Mouse (Mus musculus) cortical plate, adult 2 months (tissue): ENCODE results near the gene Cfap97d1. TPM values are rescaled to one million over a fixed set of nuclear protein-coding genes. Genes with fewer than 3 reads are reported as not detected.
A peak's percentile ranks its signal among the peaks of the same experiment; 100 is the strongest.

ENCODE experiments used
- H3K27ac ChIP-seq: fragments of 200-500 bp; 2 replicates; pipeline ENCODE4 v1.5.1; 2012; ENCODE audit warnings: low read length, control low read depth, inconsistent platforms; ENCODE audit not compliant: insufficient read depth
- H3K4me1 ChIP-seq: fragments of 200-500 bp; 2 replicates; pipeline ENCODE4 v1.6.1; 2011; ENCODE audit warnings: low read length; ENCODE audit not compliant: control insufficient read depth, insufficient read depth
- H3K4me3 ChIP-seq: fragments of 200-500 bp; 2 replicates; pipeline ENCODE4 v1.5.1; 2011; ENCODE audit warnings: mild to moderate bottlenecking, low read length, control low read depth; ENCODE audit not compliant: insufficient read depth
- CTCF ChIP-seq: fragments of 200-500 bp; IDR thresholded peaks from 2 replicates; pipeline ENCODE4 v1.5.1; 2011; ENCODE audit warnings: mild to moderate bottlenecking, control low read depth, low read length; ENCODE audit not compliant: insufficient read depth; ENCODE audit errors: extremely low read depth
- POLR2A ChIP-seq: fragments of 200-500 bp; IDR thresholded peaks from 2 replicates; pipeline ENCODE4 v1.6.1; 2011; ENCODE audit warnings: mild to moderate bottlenecking, low read length, control low read depth; ENCODE audit not compliant: insufficient read depth; ENCODE audit errors: extremely low read depth
- polyA plus RNA-seq: library from polyadenylated mRNA; depleted of rRNA; stranded (reverse); fragments of >200 nt; gene quantifications from 2 replicates; pipeline ENCODE4 v1.2.3, GENCODE M21; 2012

Gene Cfap97d1
- polyA plus RNA-seq, 1 experiment: not detected

DNA sequence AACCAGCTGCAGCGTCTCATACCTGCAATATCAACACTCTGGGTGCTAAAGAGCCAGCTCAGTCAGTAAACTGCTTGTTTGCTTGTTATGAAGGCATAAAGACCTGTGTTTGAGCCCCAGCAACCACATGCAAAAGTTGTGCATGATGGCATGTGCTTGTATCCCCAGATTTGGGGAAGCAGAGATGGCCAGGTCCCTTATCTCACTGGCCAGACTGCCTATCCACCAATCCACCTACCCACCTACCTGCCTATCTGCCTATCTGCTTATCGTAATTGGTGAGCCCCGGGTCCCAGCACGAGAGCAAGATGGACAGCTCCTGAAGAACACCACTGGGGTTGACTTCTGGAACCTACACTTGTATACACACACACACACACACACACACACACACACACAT lies 45.2 kb downstream of the Cfap97d1 start:
- H3K27ac ChIP-seq: no peak overlapping the region
- no peak overlapping the region for H3K4me3 ChIP-seq
- TF ChIP-seq POLR2A (no peak), CTCF (no peak)
- H3K4me1 ChIP-seq: peaks cover 8% of the 10 kb centered on the region

GRCm38 (mm10) chr11:102029966-102030365 lies 45.9 kb downstream of the Cfap97d1 start:
- no peak overlapping the region for H3K27ac ChIP-seq
- no peak overlapping the region for H3K4me3 ChIP-seq
- TF ChIP-seq POLR2A (no peak), CTCF (no peak)
- peaks cover 3% of the 10 kb centered on the region; the same call in 1 of the 2 replicates for H3K4me1 ChIP-seq

GRCm38 (mm10) chr11:102031149-102031548 lies 47.1 kb downstream of the Cfap97d1 start:
- no peak for TF ChIP-seq CTCF
- no peak for TF ChIP-seq POLR2A
- Histone ChIP-seq H3K4me3 (no peak overlapping the region), H3K27ac (no peak overlapping the region), H3K4me1 (peaks cover 2% of the 10 kb centered on the region; the same call in 1 of the 2 replicates)

GRCm38 (mm10) chr11:102033055-102033591 lies 49.0 kb downstream of the Cfap97d1 start:
- TF ChIP-seq POLR2A (no peak), CTCF (no peak)
- Histone ChIP-seq H3K27ac (no peak overlapping the region), H3K4me3 (no peak overlapping the region), H3K4me1 (no peaks in the 10 kb centered on the region)

DNA sequence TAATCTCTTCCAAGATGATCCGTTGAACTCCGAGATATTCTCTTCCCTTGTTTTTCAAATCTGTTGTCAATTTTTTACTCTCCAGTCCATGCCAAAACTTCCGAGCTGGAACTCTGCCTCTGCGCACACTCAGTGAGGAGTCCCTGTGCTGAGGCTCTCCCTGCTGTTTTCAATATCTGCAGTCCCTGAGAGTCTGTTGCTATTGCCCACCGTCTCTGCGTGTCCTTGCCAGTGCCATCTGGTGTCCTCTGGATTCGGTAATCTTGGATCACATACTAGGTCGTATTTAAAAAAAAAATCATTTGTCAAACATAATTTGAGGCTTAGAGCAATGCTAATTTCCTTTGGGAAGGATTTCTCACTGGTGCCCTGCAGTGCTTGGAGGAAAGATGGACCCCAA lies 50.8 kb downstream of the Cfap97d1 start:
- Histone ChIP-seq H3K4me1 (no peaks in the 10 kb centered on the region), H3K27ac (no peak overlapping the region), H3K4me3 (no peak overlapping the region)
- no peak for TF ChIP-seq CTCF
- no peak for TF ChIP-seq POLR2A

DNA sequence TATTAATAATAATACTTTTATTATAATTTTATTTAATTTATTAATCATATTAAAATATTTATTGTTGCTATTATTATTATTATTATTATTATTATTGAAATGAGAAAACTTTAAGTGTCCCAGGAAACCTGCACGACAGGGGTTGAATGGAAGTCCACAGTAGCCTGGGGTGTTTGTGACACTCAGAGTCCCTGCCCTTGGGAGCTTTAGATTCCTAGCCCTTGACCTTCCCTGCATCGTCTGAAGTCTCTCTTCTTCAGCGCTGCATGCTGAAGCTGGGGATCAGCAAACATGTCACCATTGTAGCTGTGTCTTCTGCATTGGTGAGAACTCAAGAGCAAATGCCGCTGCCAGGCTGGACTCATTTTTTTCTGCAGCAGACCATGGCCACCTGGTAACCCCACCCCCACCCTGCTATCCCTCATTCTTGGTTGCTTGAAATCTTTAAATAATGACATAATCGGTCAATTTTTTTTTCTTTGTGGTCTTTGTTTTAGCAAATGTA lies 51.4 kb downstream of the Cfap97d1 start:
- no peak overlapping the region for H3K4me3 ChIP-seq
- no peak overlapping the region for H3K27ac ChIP-seq
- TF ChIP-seq POLR2A: no peak
- H3K4me1 ChIP-seq: no peaks in the 10 kb centered on the region

DNA sequence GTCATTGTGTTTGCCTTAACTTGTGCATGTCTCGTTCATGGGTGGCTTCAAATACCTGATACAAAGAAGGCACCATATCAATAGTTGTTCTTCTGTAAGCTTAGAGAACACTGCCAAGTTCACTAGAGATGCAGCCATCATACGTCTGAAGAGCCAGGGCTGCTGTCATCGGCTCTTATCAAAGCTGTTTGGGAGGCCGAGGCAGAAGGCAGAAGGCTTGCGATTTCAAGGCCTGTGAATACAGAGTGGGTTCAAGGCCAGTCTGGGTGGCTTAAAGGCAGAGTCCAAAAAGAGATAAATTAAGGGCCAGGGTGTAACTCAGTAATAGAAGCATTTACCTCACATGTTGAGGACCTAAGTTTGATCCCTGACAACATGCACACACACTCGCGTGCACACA lies 52.3 kb downstream of the Cfap97d1 start:
- H3K4me1 ChIP-seq: no peaks in the 10 kb centered on the region
- no peak for TF ChIP-seq POLR2A
- no peak overlapping the region for H3K4me3 ChIP-seq
- H3K27ac ChIP-seq: no peak overlapping the region

DNA sequence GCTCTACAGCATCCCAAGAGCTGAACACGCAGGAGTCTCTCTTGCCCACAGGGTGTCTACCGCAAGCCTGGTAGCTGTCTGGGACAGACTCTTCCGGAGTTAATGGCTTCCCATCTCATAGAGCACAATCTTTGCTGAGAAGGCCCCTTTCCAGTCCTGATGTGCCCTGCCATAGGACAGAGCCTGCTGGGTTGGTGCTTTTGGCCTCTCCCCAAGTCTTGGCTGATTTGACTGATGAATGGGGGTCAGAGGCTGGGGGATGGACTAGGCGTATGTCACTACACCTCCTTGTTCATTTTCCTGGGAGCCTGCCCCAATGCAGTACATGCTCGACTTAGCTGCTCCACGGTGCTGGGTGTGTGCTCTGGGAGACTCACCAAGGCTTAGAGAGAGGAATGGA lies 53.7 kb downstream of the Cfap97d1 start:
- no peak overlapping the region for H3K27ac ChIP-seq
- H3K4me1 ChIP-seq: no peaks in the 10 kb centered on the region
- TF ChIP-seq CTCF (no peak), POLR2A (no peak)
- no peak overlapping the region for H3K4me3 ChIP-seq

GRCm38 (mm10) chr11:102039487-102040137 lies 55.5 kb downstream of the Cfap97d1 start:
- TF ChIP-seq CTCF (no peak), POLR2A (no peak)
- Histone ChIP-seq H3K27ac (no peak overlapping the region), H3K4me1 (no peaks in the 10 kb centered on the region), H3K4me3 (no peak overlapping the region)

- Histone ChIP-seq H3K4me3 (no peak overlapping the region), H3K27ac (no peak overlapping the region), H3K4me1 (no peaks in the 10 kb centered on the region)
- TF ChIP-seq CTCF (peak; percentile 74), POLR2A (no peak)
These were observed 56.1 kb downstream of the Cfap97d1 start for GRCm38 (mm10) chr11:102040138-102040524.
